Mouse (Mus musculus) splenic B cell, adult 2 months (primary cell): ENCODE measurements around the gene Elfn1.

Source experiments
- DNase-seq: peaks from one replicate; pipeline ENCODE4 v3.0.0-alpha.2; 2011; ENCODE audit warnings: low read depth, low spot score
- H3K27me3 ChIP-seq: 2 replicates; pipeline ENCODE4 v1.6.1; 2012; ENCODE audit warnings: mild to moderate bottlenecking, low read length, moderate library complexity, mixed read lengths; ENCODE audit not compliant: control insufficient read depth, poor library complexity, insufficient read depth, severe bottlenecking
- H3K36me3 ChIP-seq: 2 replicates; pipeline ENCODE4 v1.6.1; 2012; ENCODE audit warnings: mild to moderate bottlenecking, low read length, moderate library complexity, mixed read lengths; ENCODE audit not compliant: control insufficient read depth, poor library complexity, insufficient read depth, severe bottlenecking

Elfn1 gene

GRCm38 (mm10) chr5:139906507-139906906 is 1.2 kb upstream of the Elfn1 start:
- no peaks in the 10 kb centered on the region; the same call in 1 of the 2 replicates for H3K27me3 ChIP-seq
- DNase-seq: no peak
- H3K36me3 ChIP-seq: no peaks in the 10 kb centered on the region

- no peak for DNase-seq
- no peaks in the 10 kb centered on the region for H3K36me3 ChIP-seq
- no peaks in the 10 kb centered on the region; the same call in 1 of the 2 replicates for H3K27me3 ChIP-seq
Observed at GRCm38 (mm10) chr5:139907241-139907640, 502 bp upstream of the Elfn1 start.

GRCm38 (mm10) chr5:139908243-139908810 is 584 bp downstream of the Elfn1 start:
- Histone ChIP-seq H3K27me3 (no peaks in the 10 kb centered on the region; the same call in 1 of the 2 replicates), H3K36me3 (no peaks in the 10 kb centered on the region)
- DNase-seq: no peak

GRCm38 (mm10) chr5:139908811-139909627 is 1.3 kb downstream of the Elfn1 start:
- no peak for DNase-seq
- no peaks in the 10 kb centered on the region for H3K36me3 ChIP-seq
- no peaks in the 10 kb centered on the region; the same call in 1 of the 2 replicates for H3K27me3 ChIP-seq

GRCm38 (mm10) chr5:139909710-139910550 is 2.2 kb downstream of the Elfn1 start:
- Histone ChIP-seq H3K27me3 (no peaks in the 10 kb centered on the region; the same call in 1 of the 2 replicates), H3K36me3 (no peaks in the 10 kb centered on the region)
- no peak for DNase-seq

- no peak for DNase-seq
- Histone ChIP-seq H3K36me3 (no peaks in the 10 kb centered on the region), H3K27me3 (no peaks in the 10 kb centered on the region; the same call in 1 of the 2 replicates)
Observed at GRCm38 (mm10) chr5:139910755-139911300, 3.1 kb downstream of the Elfn1 start.

- DNase-seq: no peak
- H3K27me3 ChIP-seq: no peaks in the 10 kb centered on the region; the same call in 1 of the 2 replicates
- H3K36me3 ChIP-seq: no peaks in the 10 kb centered on the region
Observed at GRCm38 (mm10) chr5:139911506-139911905, 3.8 kb downstream of the Elfn1 start.

GRCm38 (mm10) chr5:139912121-139912771 is 4.5 kb downstream of the Elfn1 start:
- H3K36me3 ChIP-seq: no peaks in the 10 kb centered on the region
- DNase-seq: no peak
- no peaks in the 10 kb centered on the region; the same call in 1 of the 2 replicates for H3K27me3 ChIP-seq

GRCm38 (mm10) chr5:139921666-139922065 is 13.9 kb downstream of the Elfn1 start:
- no peak for DNase-seq
- H3K36me3 ChIP-seq: no peaks in the 10 kb centered on the region

GRCm38 (mm10) chr5:139923867-139924266 is 16.1 kb downstream of the Elfn1 start:
- H3K27me3 ChIP-seq: no peaks in the 10 kb centered on the region; the same call in 1 of the 2 replicates
- no peak for DNase-seq
- no peaks in the 10 kb centered on the region for H3K36me3 ChIP-seq

More at GRCm38 (mm10) chr5:139921666-139922065, 13.9 kb downstream of the Elfn1 start:
- no peaks in the 10 kb centered on the region; the same call in 1 of the 2 replicates for H3K27me3 ChIP-seq

GRCm38 (mm10) chr5:139930102-139930501 is 22.4 kb downstream of the Elfn1 start:
- Histone ChIP-seq H3K27me3 (no peaks in the 10 kb centered on the region; the same call in 1 of the 2 replicates), H3K36me3 (no peaks in the 10 kb centered on the region)
- DNase-seq: no peak

- Histone ChIP-seq H3K36me3 (no peaks in the 10 kb centered on the region), H3K27me3 (no peaks in the 10 kb centered on the region; the same call in 1 of the 2 replicates)
- DNase-seq: no peak
Observed at GRCm38 (mm10) chr5:139930927-139931351, 23.2 kb downstream of the Elfn1 start.

GRCm38 (mm10) chr5:139931947-139932540 is 24.3 kb downstream of the Elfn1 start:
- Histone ChIP-seq H3K27me3 (no peaks in the 10 kb centered on the region), H3K36me3 (no peaks in the 10 kb centered on the region)
- DNase-seq: no peak
